Mouse (Mus musculus) midbrain, embryonic 12.5 days (tissue): ENCODE results near the gene Rnf115. TPM values are rescaled to one million over a fixed set of nuclear protein-coding genes. Genes with fewer than 3 reads are reported as not detected.

Source experiments
- ATAC-seq: fragments of 200-750 bp; cut with Nextera tagmentation; 2 replicates; pipeline ENCODE4 v1.8.0; 2017; ENCODE audit warnings: low read depth, moderate TSS enrichment, moderate library complexity; ENCODE audit not compliant: low FRiP score
- H3K27ac ChIP-seq: fragments of 300-500 bp; sonication (generic); replicated peaks from 2 replicates; pipeline ENCODE4 v1.5.1; 2016; ENCODE audit warnings: mild to moderate bottlenecking
- H3K27me3 ChIP-seq: fragments of 300-500 bp; sonication (generic); 2 replicates; pipeline ENCODE4 v1.6.1; 2016; ENCODE audit warnings: mild to moderate bottlenecking
- H3K36me3 ChIP-seq: fragments of 300-500 bp; sonication (generic); 2 replicates; pipeline ENCODE4 v1.6.1; 2016
- H3K4me1 ChIP-seq: fragments of 300-500 bp; sonication (generic); 2 replicates; pipeline ENCODE4 v1.6.1; 2016
- H3K4me2 ChIP-seq: fragments of 300-500 bp; sonication (generic); replicated peaks from 2 replicates; pipeline ENCODE4 v1.6.1; 2016; ENCODE audit warnings: mild to moderate bottlenecking, moderate library complexity
- H3K4me3 ChIP-seq: fragments of 300-500 bp; sonication (generic); 2 replicates; pipeline ENCODE4 v1.5.1; 2016; ENCODE audit warnings: mild to moderate bottlenecking
- H3K9ac ChIP-seq: fragments of 300-500 bp; sonication (generic); replicated peaks from 2 replicates; pipeline ENCODE4 v1.6.1; 2016; ENCODE audit warnings: mild to moderate bottlenecking, moderate library complexity
- H3K9me3 ChIP-seq: fragments of 300-500 bp; sonication (generic); 2 replicates; pipeline ENCODE4 v1.6.1; 2016; ENCODE audit warnings: mild to moderate bottlenecking
- WGBS: fragments of 180-500 bp; shearing (Covaris S2); methylation state at CpG from one replicate; pipeline ENCODE4 v1.1.7; 2016; 5-methylcytosine and 5-hydroxymethylcytosine counted together
- polyA plus RNA-seq: library from polyadenylated mRNA; unstranded; fragments of >200 nt; fragmentation: Nextera tagmentation; extraction: Ambion mirVana; gene quantifications from 2 replicates; pipeline ENCODE4 v1.2.1, GENCODE M21; 2016

Rnf115 gene
- polyA plus RNA-seq, 1 experiment from 2014 or later: 89.6 TPM

- Histone ChIP-seq H3K9me3 (no peaks in the 10 kb centered on the region), H3K4me2 (no peak overlapping the region), H3K27ac (no peak overlapping the region), H3K4me1 (no peaks in the 10 kb centered on the region), H3K4me3 (no peak overlapping the region), H3K36me3 (no peaks in the 10 kb centered on the region), H3K9ac (no peak overlapping the region), H3K27me3 (no peaks in the 10 kb centered on the region)
- no peak for ATAC-seq
- 65% methylated on average over 3 of the region's 3 CpGs for WGBS
Observed at GRCm38 (mm10) chr3:96808136-96808535, 80.7 kb downstream of the Rnf115 start.

GRCm38 (mm10) chr3:96808651-96809050 is 81.2 kb downstream of the Rnf115 start:
- no peak overlapping the region for H3K4me3 ChIP-seq
- H3K4me2 ChIP-seq: no peak overlapping the region
- H3K36me3 ChIP-seq: no peaks in the 10 kb centered on the region
- H3K4me1 ChIP-seq: no peaks in the 10 kb centered on the region; the same call in 1 of the 2 replicates
- H3K27ac ChIP-seq: no peak overlapping the region
- peaks cover 3% of the 10 kb centered on the region; the same call in 1 of the 2 replicates for H3K27me3 ChIP-seq
- 88% methylated on average over 3 of the region's 3 CpGs for WGBS
- no peak overlapping the region for H3K9ac ChIP-seq
- H3K9me3 ChIP-seq: no peaks in the 10 kb centered on the region
- ATAC-seq: no peak

GRCm38 (mm10) chr3:96811232-96811631 is 83.8 kb downstream of the Rnf115 start:
- H3K27ac ChIP-seq: no peak overlapping the region
- H3K4me1 ChIP-seq: no peaks in the 10 kb centered on the region; the same call in 1 of the 2 replicates
- H3K4me3 ChIP-seq: no peak overlapping the region
- no peak for ATAC-seq
- H3K27me3 ChIP-seq: peaks cover 5% of the 10 kb centered on the region; the same call in 1 of the 2 replicates
- WGBS: 90% methylated on average over 3 of the region's 3 CpGs
- H3K9ac ChIP-seq: no peak overlapping the region
- no peaks in the 10 kb centered on the region for H3K9me3 ChIP-seq
- no peak overlapping the region for H3K4me2 ChIP-seq
- no peaks in the 10 kb centered on the region for H3K36me3 ChIP-seq

- peaks cover 5% of the 10 kb centered on the region; the same call in 1 of the 2 replicates for H3K27me3 ChIP-seq
- no peak overlapping the region for H3K4me2 ChIP-seq
- ATAC-seq: 0 out of 2 replicates have a peak, but pooled peaks have one; percentile 30
- H3K4me3 ChIP-seq: no peak overlapping the region
- WGBS: 46% methylated on average over 20 of the region's 20 CpGs
- no peaks in the 10 kb centered on the region; the same call in 1 of the 2 replicates for H3K4me1 ChIP-seq
- no peaks in the 10 kb centered on the region for H3K36me3 ChIP-seq
- H3K9me3 ChIP-seq: no peaks in the 10 kb centered on the region
- H3K27ac ChIP-seq: no peak overlapping the region
- H3K9ac ChIP-seq: no peak overlapping the region
Observed at GRCm38 (mm10) chr3:96812395-96813091, 85.1 kb downstream of the Rnf115 start.

- Histone ChIP-seq H3K27ac (no peak overlapping the region), H3K9ac (no peak overlapping the region), H3K4me3 (no peak overlapping the region), H3K27me3 (peaks cover 5% of the 10 kb centered on the region; the same call in 1 of the 2 replicates), H3K4me2 (no peak overlapping the region), H3K4me1 (no peaks in the 10 kb centered on the region; the same call in 1 of the 2 replicates), H3K9me3 (no peaks in the 10 kb centered on the region), H3K36me3 (no peaks in the 10 kb centered on the region)
- ATAC-seq: no peak
- WGBS: 43% methylated on average over 9 of the region's 9 CpGs
Observed at GRCm38 (mm10) chr3:96813106-96813505, 85.6 kb downstream of the Rnf115 start.

GRCm38 (mm10) chr3:96813591-96814244 is 86.3 kb downstream of the Rnf115 start:
- H3K4me2 ChIP-seq: no peak overlapping the region
- H3K36me3 ChIP-seq: no peaks in the 10 kb centered on the region
- WGBS: 72% methylated on average over 7 of the region's 7 CpGs
- no peaks in the 10 kb centered on the region for H3K9me3 ChIP-seq
- no peaks in the 10 kb centered on the region; the same call in 1 of the 2 replicates for H3K4me1 ChIP-seq
- H3K4me3 ChIP-seq: no peak overlapping the region
- no peak for ATAC-seq
- H3K27me3 ChIP-seq: peaks cover 5% of the 10 kb centered on the region; the same call in 1 of the 2 replicates
- H3K27ac ChIP-seq: no peak overlapping the region
- H3K9ac ChIP-seq: no peak overlapping the region

- ATAC-seq: no peak
- 63% methylated on average over 6 of the region's 6 CpGs for WGBS
- Histone ChIP-seq H3K4me1 (no peaks in the 10 kb centered on the region; the same call in 1 of the 2 replicates), H3K9me3 (no peaks in the 10 kb centered on the region), H3K9ac (no peak overlapping the region), H3K36me3 (no peaks in the 10 kb centered on the region), H3K4me3 (no peak overlapping the region), H3K27me3 (peaks cover 5% of the 10 kb centered on the region; the same call in 1 of the 2 replicates), H3K27ac (no peak overlapping the region), H3K4me2 (no peak overlapping the region)
Observed at GRCm38 (mm10) chr3:96814342-96814741, 86.9 kb downstream of the Rnf115 start.

- WGBS: 80% methylated on average over 6 of the region's 6 CpGs
- no peak overlapping the region for H3K9ac ChIP-seq
Observed at GRCm38 (mm10) chr3:96820116-96820915, 92.9 kb downstream of the Rnf115 start.

GRCm38 (mm10) chr3:96821581-96821980 is 94.1 kb downstream of the Rnf115 start:
- no peak overlapping the region for H3K4me2 ChIP-seq
- 89% methylated on average over 4 of the region's 4 CpGs for WGBS
- no peaks in the 10 kb centered on the region for H3K27me3 ChIP-seq
- H3K4me1 ChIP-seq: no peaks in the 10 kb centered on the region
- no peaks in the 10 kb centered on the region for H3K9me3 ChIP-seq
- H3K4me3 ChIP-seq: no peak overlapping the region
- no peaks in the 10 kb centered on the region for H3K36me3 ChIP-seq
- no peak overlapping the region for H3K9ac ChIP-seq
- ATAC-seq: no peak
- H3K27ac ChIP-seq: no peak overlapping the region

More at GRCm38 (mm10) chr3:96820116-96820915, 92.9 kb downstream of the Rnf115 start:
- H3K4me3 ChIP-seq: no peak overlapping the region
- H3K4me2 ChIP-seq: no peak overlapping the region
- no peaks in the 10 kb centered on the region for H3K27me3 ChIP-seq
- H3K9me3 ChIP-seq: no peaks in the 10 kb centered on the region
- ATAC-seq: no peak
- no peak overlapping the region for H3K27ac ChIP-seq
- H3K4me1 ChIP-seq: no peaks in the 10 kb centered on the region
- H3K36me3 ChIP-seq: no peaks in the 10 kb centered on the region

GRCm38 (mm10) chr3:96823701-96824100 is 96.2 kb downstream of the Rnf115 start:
- H3K4me1 ChIP-seq: no peaks in the 10 kb centered on the region
- H3K27ac ChIP-seq: no peak overlapping the region
- H3K36me3 ChIP-seq: no peaks in the 10 kb centered on the region
- 77% methylated on average over 3 of the region's 3 CpGs for WGBS
- H3K4me2 ChIP-seq: no peak overlapping the region
- H3K9ac ChIP-seq: no peak overlapping the region
- no peaks in the 10 kb centered on the region for H3K9me3 ChIP-seq
- ATAC-seq: no peak
- H3K27me3 ChIP-seq: no peaks in the 10 kb centered on the region
- no peak overlapping the region for H3K4me3 ChIP-seq

GRCm38 (mm10) chr3:96824614-96825013 is 97.2 kb downstream of the Rnf115 start:
- no peak for ATAC-seq

More at GRCm38 (mm10) chr3:96824614-96825013, 97.2 kb downstream of the Rnf115 start:
- no peaks in the 10 kb centered on the region for H3K9me3 ChIP-seq
- no peak overlapping the region for H3K4me3 ChIP-seq
- H3K27me3 ChIP-seq: no peaks in the 10 kb centered on the region; the same call in 1 of the 2 replicates
- no peak overlapping the region for H3K27ac ChIP-seq
- H3K9ac ChIP-seq: no peak overlapping the region
- H3K4me2 ChIP-seq: no peak overlapping the region
- H3K36me3 ChIP-seq: no peaks in the 10 kb centered on the region
- no peaks in the 10 kb centered on the region for H3K4me1 ChIP-seq
- 88% methylated on average over 12 of the region's 12 CpGs for WGBS
